Mouse (Mus musculus) hindbrain, embryonic 16.5 days (tissue): ENCODE measurements around the gene Atp5d. TPM values are rescaled to one million over a fixed set of nuclear protein-coding genes. Genes with fewer than 3 reads are reported as not detected.

Experiments
- ATAC-seq: fragments of 200-750 bp; cut with Nextera tagmentation; 2 replicates; pipeline ENCODE4 v1.8.0; 2017; ENCODE audit warnings: moderate TSS enrichment, moderate library complexity
- H3K27ac ChIP-seq: fragments of 300-500 bp; sonication (generic); 2 replicates; pipeline ENCODE4 v1.5.1; 2014; ENCODE audit warnings: low read depth, mild to moderate bottlenecking, control low read depth, low read length, moderate library complexity
- H3K27me3 ChIP-seq: fragments of 300-500 bp; sonication (generic); replicated peaks from 2 replicates; pipeline ENCODE4 v1.6.1; 2014; ENCODE audit warnings: low read length; ENCODE audit not compliant: control insufficient read depth, insufficient read depth
- H3K36me3 ChIP-seq: fragments of 300-500 bp; sonication (generic); 2 replicates; pipeline ENCODE4 v1.6.1; 2014; ENCODE audit warnings: mild to moderate bottlenecking, low read length, moderate library complexity, mixed read lengths; ENCODE audit not compliant: control insufficient read depth, insufficient read depth
- H3K4me1 ChIP-seq: fragments of 300-500 bp; sonication (generic); 2 replicates; pipeline ENCODE4 v1.6.1; 2014; ENCODE audit warnings: low read depth, low read length; ENCODE audit not compliant: control insufficient read depth, insufficient read depth
- H3K4me2 ChIP-seq: fragments of 300-500 bp; sonication (generic); 2 replicates; pipeline ENCODE4 v1.6.1; 2014; ENCODE audit warnings: mild to moderate bottlenecking, low read length, control low read depth, moderate library complexity
- H3K4me3 ChIP-seq: fragments of 300-500 bp; sonication (generic); 2 replicates; pipeline ENCODE4 v1.5.1; 2014; ENCODE audit warnings: mild to moderate bottlenecking, low read length, control low read depth, moderate library complexity
- H3K9ac ChIP-seq: fragments of 300-500 bp; sonication (generic); 2 replicates; pipeline ENCODE4 v1.6.1; 2014; ENCODE audit warnings: low read depth, mild to moderate bottlenecking, control low read depth, low read length, moderate library complexity
- H3K9me3 ChIP-seq: fragments of 300-500 bp; sonication (generic); 2 replicates; pipeline ENCODE4 v1.6.1; 2014; ENCODE audit warnings: mild to moderate bottlenecking, low read length, moderate library complexity; ENCODE audit not compliant: control insufficient read depth
- WGBS: fragments of 180-500 bp; shearing (Covaris S2); extraction: QIAGEN DNeasy Blood & Tissue Kit; methylation state at CpG from one replicate; pipeline ENCODE4 v1.1.7; 2014; 5-methylcytosine and 5-hydroxymethylcytosine counted together
- polyA plus RNA-seq: library from polyadenylated mRNA; unstranded; fragments of >200 nt; fragmentation: Nextera tagmentation; extraction: Ambion mirVana; gene quantifications from 2 replicates; pipeline ENCODE4 v1.2.1, GENCODE M21; 2015

Gene Atp5d
- polyA plus RNA-seq, 1 experiment from 2014 or later: 581 TPM

GRCm38 (mm10) chr10:80127920-80128319 lies 10.5 kb upstream of the Atp5d start:
- 93% methylated on average over 6 of the region's 8 CpGs for WGBS
- Histone ChIP-seq H3K36me3 (peaks cover 49% of the 10 kb centered on the region), H3K4me3 (no peak overlapping the region), H3K27me3 (no peaks in the 10 kb centered on the region), H3K27ac (no peak overlapping the region), H3K4me2 (no peak overlapping the region), H3K4me1 (peaks cover 11% of the 10 kb centered on the region), H3K9ac (no peak overlapping the region), H3K9me3 (no peaks in the 10 kb centered on the region)
- ATAC-seq: no peak

DNA sequence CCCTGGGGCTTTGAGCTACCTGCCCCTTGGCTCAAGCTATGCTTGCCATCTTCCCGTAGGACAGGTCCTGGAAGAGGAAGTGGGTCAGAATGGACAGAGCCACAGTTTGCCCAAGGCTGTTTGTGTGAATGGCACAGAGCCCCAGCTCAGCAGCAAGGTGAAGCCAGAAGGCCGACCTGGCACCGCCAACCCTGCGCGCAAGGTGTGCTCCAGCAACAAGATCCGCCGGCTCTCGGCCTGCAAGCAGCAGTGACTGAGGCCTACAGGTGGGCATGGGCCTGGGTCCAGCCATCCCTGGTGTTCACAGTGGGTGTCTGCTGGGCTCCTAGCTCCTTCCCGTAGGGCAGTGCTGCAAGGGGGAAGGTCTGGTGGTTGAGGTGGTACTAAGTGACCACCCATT lies 8.6 kb upstream of the Atp5d start:
- Histone ChIP-seq H3K27me3 (no peaks in the 10 kb centered on the region), H3K9me3 (no peaks in the 10 kb centered on the region), H3K4me2 (no peak overlapping the region), H3K4me1 (peaks cover 11% of the 10 kb centered on the region), H3K27ac (no peak overlapping the region), H3K9ac (no peak overlapping the region), H3K36me3 (peaks cover 57% of the 10 kb centered on the region), H3K4me3 (no peak overlapping the region)
- WGBS: 93% methylated on average over 9 of the region's 9 CpGs
- ATAC-seq: no peak

GRCm38 (mm10) chr10:80130403-80131031 lies 7.9 kb upstream of the Atp5d start:
- Histone ChIP-seq H3K27me3 (no peaks in the 10 kb centered on the region), H3K27ac (no peak overlapping the region), H3K4me3 (no peak overlapping the region), H3K9me3 (no peaks in the 10 kb centered on the region), H3K4me2 (no peak overlapping the region), H3K4me1 (peaks cover 11% of the 10 kb centered on the region), H3K9ac (no peak overlapping the region), H3K36me3 (peaks cover 63% of the 10 kb centered on the region)
- ATAC-seq: 0 out of 2 replicates have a peak, but pooled peaks have one; percentile 1
- 86% methylated on average over 18 of the region's 18 CpGs for WGBS

GRCm38 (mm10) chr10:80131316-80131951 lies 7.0 kb upstream of the Atp5d start:
- Histone ChIP-seq H3K4me3 (peak overlapping the region; percentile 4; the same call in 1 of the 2 replicates), H3K36me3 (peaks cover 65% of the 10 kb centered on the region), H3K27ac (peak overlapping the region; percentile 31; the same call in 1 of the 2 replicates), H3K4me2 (peak overlapping the region; percentile 34), H3K4me1 (peaks cover 15% of the 10 kb centered on the region), H3K9me3 (no peaks in the 10 kb centered on the region), H3K9ac (no peak overlapping the region), H3K27me3 (no peaks in the 10 kb centered on the region)
- peak; percentile 60 for ATAC-seq
- 18% methylated on average over 55 of the region's 55 CpGs for WGBS

- Histone ChIP-seq H3K4me3 (peak overlapping the region; percentile 4; the same call in 1 of the 2 replicates), H3K27me3 (no peaks in the 10 kb centered on the region), H3K9ac (0 out of 2 replicates have a peak overlapping the region, but pooled peaks have one; percentile 10), H3K4me2 (peak overlapping the region; percentile 34), H3K36me3 (peaks cover 65% of the 10 kb centered on the region), H3K4me1 (peaks cover 20% of the 10 kb centered on the region), H3K27ac (peak overlapping the region; percentile 31; the same call in 1 of the 2 replicates), H3K9me3 (no peaks in the 10 kb centered on the region)
- 36% methylated on average over 25 of the region's 27 CpGs for WGBS
- peak; percentile 13 for ATAC-seq
These were observed 6.5 kb upstream of the Atp5d start for GRCm38 (mm10) chr10:80131952-80132350.

DNA sequence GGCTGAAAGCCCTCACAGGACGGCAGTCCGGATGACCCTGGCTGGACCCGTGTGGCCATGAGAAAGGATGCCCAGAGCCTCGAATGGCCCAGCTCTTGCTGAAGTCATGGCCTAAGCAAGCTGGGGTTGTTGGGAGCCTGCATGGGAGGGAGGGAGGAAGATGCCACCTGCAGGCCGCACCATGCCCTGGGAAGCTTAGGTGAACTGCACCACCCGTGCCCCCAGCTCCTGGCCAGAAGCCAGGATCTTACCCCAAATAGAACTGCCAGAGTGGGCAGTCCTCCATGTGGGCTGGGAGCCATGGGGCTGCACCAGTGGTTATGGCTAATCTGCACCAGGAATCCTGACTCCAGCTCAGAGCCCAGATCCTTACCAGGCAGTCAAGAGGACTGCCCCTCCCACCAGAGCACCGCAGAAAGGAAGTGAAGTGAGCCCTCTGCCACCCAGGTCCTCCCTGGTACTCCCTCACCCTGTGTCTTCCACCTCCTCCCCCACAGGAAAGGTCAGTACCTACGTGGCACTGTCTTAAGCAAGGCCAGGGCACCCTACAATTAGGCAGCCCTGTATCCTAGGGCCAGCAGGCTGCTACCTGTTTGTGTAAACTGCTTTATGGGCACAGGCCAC lies 5.1 kb upstream of the Atp5d start:
- Histone ChIP-seq H3K4me3 (no peak overlapping the region), H3K36me3 (peaks cover 52% of the 10 kb centered on the region), H3K27me3 (no peaks in the 10 kb centered on the region), H3K9me3 (no peaks in the 10 kb centered on the region), H3K27ac (no peak overlapping the region), H3K4me2 (no peak overlapping the region), H3K9ac (peak overlapping the region; percentile 24; the same call in 1 of the 2 replicates), H3K4me1 (peaks cover 32% of the 10 kb centered on the region)
- WGBS: 75% methylated on average over 8 of the region's 8 CpGs
- ATAC-seq: no peak

DNA sequence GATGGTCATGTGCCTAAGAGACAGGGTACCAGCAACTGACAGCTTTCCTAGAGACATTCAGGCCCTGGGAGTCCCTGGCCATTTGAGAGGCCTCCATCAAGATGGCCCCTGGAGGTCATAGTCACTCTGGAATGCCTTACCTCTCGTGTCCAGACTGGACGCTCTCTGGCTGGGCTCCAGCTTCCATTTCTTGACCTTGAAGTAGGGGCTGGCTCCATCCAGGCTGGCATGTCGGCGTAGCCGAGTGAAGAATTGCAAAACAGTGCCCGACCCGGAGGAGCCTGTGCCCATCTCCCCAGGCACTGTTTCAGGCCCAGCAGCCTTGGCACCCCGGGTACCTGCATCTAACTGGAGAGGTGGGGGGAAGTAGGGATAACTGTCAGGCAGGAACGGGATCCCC lies 4.0 kb upstream of the Atp5d start:
- H3K36me3 ChIP-seq: peaks cover 44% of the 10 kb centered on the region; the same call in 1 of the 2 replicates
- no peaks in the 10 kb centered on the region for H3K9me3 ChIP-seq
- peaks cover 35% of the 10 kb centered on the region for H3K4me1 ChIP-seq
- H3K27ac ChIP-seq: no peak overlapping the region
- no peak overlapping the region for H3K4me3 ChIP-seq
- H3K4me2 ChIP-seq: no peak overlapping the region
- H3K9ac ChIP-seq: no peak overlapping the region
- 91% methylated on average over 9 of the region's 9 CpGs for WGBS
- no peak for ATAC-seq
- no peaks in the 10 kb centered on the region for H3K27me3 ChIP-seq

GRCm38 (mm10) chr10:80135161-80135560 lies 3.3 kb upstream of the Atp5d start:
- Histone ChIP-seq H3K36me3 (peaks cover 38% of the 10 kb centered on the region; the same call in 1 of the 2 replicates), H3K27me3 (no peaks in the 10 kb centered on the region), H3K4me2 (no peak overlapping the region), H3K4me3 (no peak overlapping the region), H3K27ac (no peak overlapping the region), H3K9ac (no peak overlapping the region), H3K4me1 (peaks cover 37% of the 10 kb centered on the region), H3K9me3 (no peaks in the 10 kb centered on the region)
- no peak for ATAC-seq
- WGBS: 83% methylated on average over 10 of the region's 10 CpGs

DNA sequence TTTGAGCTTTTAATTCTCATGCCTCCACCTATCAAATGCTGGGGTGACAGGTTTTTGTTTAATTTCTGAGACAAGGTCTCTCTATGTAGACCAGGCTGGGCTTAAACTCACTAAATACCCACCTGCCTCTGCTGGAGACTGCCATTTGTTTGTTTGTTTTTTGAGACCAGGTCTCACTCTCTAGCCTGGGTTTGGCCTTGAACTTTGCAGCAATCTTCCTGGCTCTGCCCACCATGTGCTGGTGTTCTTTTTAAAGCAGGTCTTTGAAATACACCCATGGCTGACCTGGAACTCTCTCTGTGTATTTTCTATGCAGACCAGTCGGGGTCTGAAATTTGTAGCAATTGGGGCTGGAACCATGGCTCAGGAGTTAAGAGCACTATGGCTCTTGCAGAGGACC lies 2.8 kb upstream of the Atp5d start:
- 81% methylated on average over 1 of the region's 1 CpGs for WGBS
- no peaks in the 10 kb centered on the region for H3K9me3 ChIP-seq
- no peak overlapping the region for H3K27ac ChIP-seq
- H3K4me3 ChIP-seq: no peak overlapping the region
- no peak overlapping the region for H3K9ac ChIP-seq
- peaks cover 35% of the 10 kb centered on the region; the same call in 1 of the 2 replicates for H3K36me3 ChIP-seq
- peaks cover 37% of the 10 kb centered on the region for H3K4me1 ChIP-seq
- no peak overlapping the region for H3K4me2 ChIP-seq
- ATAC-seq: no peak
- H3K27me3 ChIP-seq: no peaks in the 10 kb centered on the region
